Mouse (Mus musculus) cerebellum, postnatal 36 days (tissue): ENCODE data around the gene Cdca8.
"Not testable (repeated sequence)": the region's sequence is repeated elsewhere in the genome, so short reads cannot be mapped to it uniquely, and the experiment has no call there.

Source experiments
- DNase-seq, 2 experiments: peaks; one replicate each; pipeline ENCODE4 v3.0.0; 2021 to 2022; ENCODE audit warnings: mixed read lengths in 2 of 2

The Cdca8 gene

GRCm38 (mm10) chr4:124939211-124939610 lies at the start of gene Cdca8:
Cdca8 (minus strand) TSS chr4:124939311.
- DNase-seq: not testable (repeated sequence)

GRCm38 (mm10) chr4:124988382-124988781 lies 49.3 kb upstream of the Cdca8 start:
- DNase-seq: no peak

GRCm38 (mm10) chr4:124987711-124988097 lies 48.6 kb upstream of the Cdca8 start:
- no peak for DNase-seq

DNA sequence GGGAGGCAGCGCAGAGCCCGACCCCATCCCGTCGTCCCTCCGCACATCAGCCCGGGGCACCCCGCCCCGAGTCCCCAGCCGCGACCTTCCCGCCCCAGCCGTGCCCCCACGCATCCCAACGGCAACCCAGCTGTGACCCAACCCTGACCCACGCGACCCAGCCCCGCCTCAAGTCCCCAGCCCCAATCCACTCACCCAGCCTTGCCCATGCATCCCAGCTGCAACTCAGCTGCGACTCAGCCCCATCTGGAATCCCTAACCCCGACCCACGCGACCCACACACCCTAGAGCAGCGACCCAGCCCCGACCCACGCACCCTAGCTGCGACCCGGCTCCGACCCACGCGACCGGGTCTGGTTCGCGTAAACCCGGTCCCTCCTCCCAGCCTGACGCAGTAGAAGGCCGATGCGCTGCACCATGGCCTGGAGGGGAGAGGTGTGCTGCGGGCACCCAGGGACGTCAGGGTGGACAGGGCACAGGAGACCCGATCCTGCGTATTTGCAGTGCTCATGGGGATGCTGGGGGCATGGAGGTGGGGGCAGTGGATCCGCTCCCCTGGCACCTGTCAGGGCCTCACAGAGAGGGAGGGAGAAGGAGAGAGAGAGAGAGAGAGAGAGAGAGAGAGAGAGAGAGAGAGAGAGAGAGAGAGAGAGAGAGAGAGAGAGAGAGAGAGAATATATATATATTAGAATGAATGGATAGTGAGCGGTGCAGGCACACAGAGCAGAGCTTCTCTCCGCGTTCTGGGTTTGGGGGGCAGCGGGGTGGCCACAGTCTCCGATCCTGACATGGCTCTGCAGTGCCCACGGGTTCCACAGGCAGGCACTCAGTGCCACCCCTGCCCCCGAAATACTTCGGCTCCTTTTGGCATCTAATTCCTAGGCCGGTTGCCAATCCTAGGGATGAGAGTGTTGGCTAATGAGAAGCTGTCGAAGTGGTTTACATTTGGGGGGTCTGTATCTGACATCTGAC lies 47.9 kb upstream of the Cdca8 start:
- no peak for DNase-seq

- no peak for DNase-seq
Measured at GRCm38 (mm10) chr4:124985671-124986602, 46.8 kb upstream of the Cdca8 start, which contains the start of gene Rspo1. Rspo1 (plus strand) TSS chr4:124986430.

DNA sequence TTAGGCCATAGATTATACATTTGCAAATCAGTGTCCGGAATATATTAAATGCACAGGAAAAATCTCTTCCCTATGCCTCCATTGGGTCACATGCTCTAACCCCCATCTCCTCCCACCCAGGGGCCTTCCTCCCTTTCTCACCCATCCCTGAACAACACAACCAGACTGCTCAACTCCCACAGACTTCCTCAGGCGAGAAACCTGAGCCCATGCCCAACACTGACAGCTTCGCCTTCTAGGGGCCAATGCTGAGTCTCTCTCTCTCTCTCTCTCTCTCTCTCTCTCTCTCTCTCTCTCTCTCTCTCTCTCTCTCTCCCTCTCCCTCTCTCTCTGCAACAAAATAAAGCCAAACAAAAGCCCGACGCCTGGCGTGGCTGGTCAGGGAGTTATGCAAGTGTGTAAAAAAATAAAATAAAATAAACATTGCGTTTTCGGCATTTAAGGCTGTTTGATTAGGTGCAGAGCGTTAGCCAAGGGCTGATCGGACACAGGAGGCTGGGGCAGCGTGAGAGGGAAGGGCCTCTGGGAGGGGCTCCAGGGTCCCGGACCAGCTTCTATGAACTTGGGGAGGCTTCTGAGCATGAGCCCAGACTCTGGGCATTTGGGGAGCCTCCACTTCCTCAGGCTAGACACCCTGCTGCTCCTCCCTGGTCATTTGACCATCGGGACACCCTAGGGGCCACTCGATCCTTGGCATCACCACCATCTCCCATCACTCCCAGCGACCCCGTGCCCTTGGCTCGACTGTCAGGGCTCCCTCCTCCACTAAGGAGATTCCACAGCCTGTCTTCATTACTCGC lies 46.0 kb upstream of the Cdca8 start:
- DNase-seq: no peak

DNA sequence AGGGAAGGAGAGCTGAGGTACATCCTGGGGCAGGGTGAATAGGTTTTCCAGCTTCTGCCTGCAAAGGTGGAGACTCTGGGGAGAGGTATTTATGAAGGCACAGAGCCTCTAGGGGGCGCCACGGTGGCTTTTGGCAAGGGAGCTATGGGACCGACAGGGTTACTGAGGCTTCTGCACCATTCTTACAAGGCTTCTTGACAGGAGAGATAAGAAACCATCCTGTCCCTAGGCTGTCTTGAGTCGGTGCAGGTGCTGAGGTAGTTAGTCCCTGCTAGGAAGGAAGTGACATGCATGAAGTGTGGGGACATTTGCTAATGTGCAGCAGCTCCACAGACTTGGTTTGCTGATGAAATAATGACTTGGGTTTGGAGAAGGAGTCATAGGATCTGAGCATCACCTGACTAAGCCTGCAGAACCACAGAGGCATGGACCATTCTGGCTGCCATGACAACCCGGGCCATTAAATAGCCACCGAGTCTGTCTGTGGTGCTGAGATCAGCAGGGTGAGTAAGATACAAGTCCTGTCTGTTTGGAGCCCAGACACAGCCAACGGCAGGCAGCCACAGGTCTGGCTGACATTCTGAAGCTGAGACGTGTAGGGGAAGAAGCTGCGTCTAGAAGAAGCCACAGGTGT lies 44.9 kb upstream of the Cdca8 start:
- DNase-seq: no peak

GRCm38 (mm10) chr4:124978201-124978600 lies 39.1 kb upstream of the Cdca8 start:
- no peak for DNase-seq

DNA sequence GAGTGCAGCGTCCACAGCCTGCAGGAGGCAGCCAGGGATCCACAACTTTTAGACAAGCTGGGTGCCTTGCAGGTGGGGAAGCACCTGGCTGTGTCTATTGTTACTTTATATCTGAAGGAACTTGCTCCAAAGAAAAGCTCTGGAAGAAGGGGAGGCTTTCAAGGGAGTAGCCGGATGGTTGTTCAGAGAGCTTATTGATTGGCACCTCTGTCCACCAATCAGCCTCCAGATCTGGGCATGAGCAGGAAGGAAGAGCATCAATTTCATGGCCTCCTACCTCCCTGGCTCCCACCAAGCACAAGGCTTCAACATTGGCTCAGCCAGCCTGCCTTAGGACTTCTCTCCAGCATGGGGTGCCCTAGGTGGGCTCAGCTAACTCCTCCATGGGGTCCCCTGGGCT lies 34.2 kb upstream of the Cdca8 start:
- DNase-seq: no peak

GRCm38 (mm10) chr4:124972316-124972715 lies 33.2 kb upstream of the Cdca8 start:
- DNase-seq: no peak

GRCm38 (mm10) chr4:124971094-124971493 lies 32.0 kb upstream of the Cdca8 start:
- no peak for DNase-seq

DNA sequence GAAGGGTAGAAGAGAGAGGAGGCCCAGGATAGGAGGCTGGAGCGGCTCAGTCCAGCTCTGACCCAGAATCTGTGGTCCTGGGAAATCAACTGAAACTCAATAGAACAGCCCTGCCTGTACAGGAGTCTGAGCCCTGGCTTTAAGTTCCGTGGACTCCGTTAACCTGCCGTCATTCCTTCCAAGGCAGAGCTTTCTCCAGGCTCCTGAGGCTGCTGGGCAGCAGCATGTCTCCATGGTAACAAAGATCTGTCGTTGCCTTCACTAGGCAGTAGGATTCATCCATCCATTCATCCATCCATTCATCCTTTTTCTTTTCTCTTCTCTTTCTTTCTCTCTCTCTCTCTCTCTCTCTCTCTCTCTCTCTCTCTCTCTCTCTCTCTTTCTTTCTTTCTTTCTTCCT lies 31.6 kb upstream of the Cdca8 start:
- DNase-seq: no peak

DNA sequence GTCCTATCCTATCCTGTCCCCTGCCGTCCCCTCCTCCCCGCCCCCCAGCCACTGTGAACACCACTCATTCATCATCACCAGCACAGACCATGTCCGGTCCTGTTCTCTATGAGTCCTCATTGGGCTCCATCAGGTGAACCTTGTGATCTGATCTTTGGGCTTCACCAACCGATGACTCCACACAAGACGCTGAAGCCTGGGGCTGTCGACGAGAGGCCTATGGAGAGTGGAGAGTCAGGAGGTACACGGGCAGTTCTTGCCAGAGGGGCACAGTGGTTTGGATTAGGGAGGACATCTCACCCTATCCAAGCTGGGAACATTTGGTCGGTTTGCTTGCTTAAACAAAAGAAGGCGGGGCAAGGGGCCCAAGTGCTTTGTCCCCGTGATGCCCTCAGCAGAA lies 31.1 kb upstream of the Cdca8 start:
- no peak for DNase-seq

DNA sequence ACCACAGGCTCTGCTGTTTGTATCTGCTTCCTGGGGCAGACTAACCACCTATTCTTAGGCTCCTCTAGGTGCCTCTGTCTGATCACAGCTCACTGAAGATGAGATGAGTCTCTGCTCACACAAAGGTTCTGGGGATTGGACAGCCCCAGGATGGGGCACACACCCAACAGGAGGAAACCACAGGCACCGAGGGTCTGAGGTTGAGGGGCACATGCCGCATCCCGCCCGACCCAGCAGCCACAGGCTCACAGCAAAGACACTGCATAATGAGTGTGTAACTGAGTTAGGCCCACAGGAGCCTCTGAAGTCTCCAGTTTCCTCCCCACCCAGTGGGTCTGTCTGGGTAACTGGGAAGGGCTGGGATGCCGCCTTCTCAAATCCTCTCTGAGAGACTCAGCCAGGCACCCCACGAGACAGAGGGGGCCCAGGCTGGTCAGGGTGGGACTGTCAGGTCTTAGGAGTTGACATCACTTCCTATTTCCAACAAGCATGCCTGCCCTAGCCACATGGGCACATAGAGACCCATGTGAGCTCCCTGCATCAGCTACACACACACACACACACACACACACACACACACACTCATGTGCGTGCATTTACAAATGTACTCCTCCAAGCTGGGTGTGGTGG lies 30.2 kb upstream of the Cdca8 start:
- DNase-seq: no peak

GRCm38 (mm10) chr4:124968711-124969110 lies 29.6 kb upstream of the Cdca8 start:
- DNase-seq: no peak

GRCm38 (mm10) chr4:124964912-124965599 lies 25.9 kb upstream of the Cdca8 start:
- no peak for DNase-seq

GRCm38 (mm10) chr4:124962576-124962975 lies 23.5 kb upstream of the Cdca8 start:
- no peak for DNase-seq

DNA sequence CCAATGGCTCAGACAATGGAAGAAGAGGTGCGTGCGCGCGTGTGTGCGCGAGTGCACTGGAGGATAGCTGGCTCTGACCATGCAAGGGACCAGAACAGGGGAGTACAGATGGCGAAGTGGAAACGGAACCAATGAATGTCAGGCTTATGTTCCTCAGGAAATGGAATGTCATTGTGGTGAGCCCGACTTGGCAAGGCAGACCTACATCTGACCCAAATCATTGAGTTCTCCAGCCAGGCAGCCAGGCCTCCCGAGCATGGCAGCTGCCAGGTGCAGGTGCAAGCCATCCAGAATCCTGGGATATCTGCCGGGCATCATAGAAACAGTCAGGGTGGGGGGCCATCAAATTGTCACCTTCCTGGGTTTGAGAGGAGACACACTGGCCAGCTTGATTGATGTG lies 21.8 kb upstream of the Cdca8 start:
- peak in 1 of 2 experiments; percentile 24 for DNase-seq

DNA sequence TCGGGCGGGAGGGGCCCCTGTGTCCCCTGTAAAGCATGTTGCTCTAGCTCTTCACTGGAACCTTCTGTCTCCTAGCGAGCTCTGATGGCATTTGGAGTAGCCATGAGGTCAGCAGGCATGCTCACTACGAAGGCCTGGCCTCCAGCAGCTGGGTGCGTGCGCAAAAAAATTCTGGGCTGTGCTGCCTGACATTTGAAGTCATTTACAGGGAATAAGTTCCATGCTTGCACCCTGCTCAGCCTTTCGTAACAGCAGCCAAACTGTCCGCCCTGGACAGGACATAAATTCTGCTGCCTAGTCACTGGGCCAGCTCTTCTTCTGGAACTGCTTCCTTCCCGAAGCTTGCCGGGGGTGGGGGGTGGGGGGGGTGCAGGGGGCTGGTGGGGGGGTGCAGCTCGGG lies 20.0 kb upstream of the Cdca8 start:
- no peak for DNase-seq

GRCm38 (mm10) chr4:124957284-124957683 lies 18.2 kb upstream of the Cdca8 start:
- no peak for DNase-seq

GRCm38 (mm10) chr4:124953546-124953945 lies 14.4 kb upstream of the Cdca8 start:
- no peak for DNase-seq
